Mouse (Mus musculus) heart, postnatal 36 days (tissue): Measurements from ENCODE around the gene Cd274. TPM values are rescaled to one million over a fixed set of nuclear protein-coding genes. Genes with fewer than 3 reads are reported as not detected.

Source experiments
- DNase-seq, 2 experiments: peaks; one replicate each; pipeline ENCODE4 v3.0.0; 2021 to 2022
- intact Hi-C: fragments of 180-260 bp; cut with DNase I; formaldehyde crosslinking; loops from one replicate; pipeline ENCODE4 v1.15.1; 2025
- total RNA-seq, 2 experiments: library from RNA; stranded (reverse); gene quantifications; 2 replicates each; pipeline ENCODE4 v1.2.3; 2021

Cd274 gene
- total RNA-seq, 2 experiments from 2014 or later: 2.3 to 3.3 TPM

DNA sequence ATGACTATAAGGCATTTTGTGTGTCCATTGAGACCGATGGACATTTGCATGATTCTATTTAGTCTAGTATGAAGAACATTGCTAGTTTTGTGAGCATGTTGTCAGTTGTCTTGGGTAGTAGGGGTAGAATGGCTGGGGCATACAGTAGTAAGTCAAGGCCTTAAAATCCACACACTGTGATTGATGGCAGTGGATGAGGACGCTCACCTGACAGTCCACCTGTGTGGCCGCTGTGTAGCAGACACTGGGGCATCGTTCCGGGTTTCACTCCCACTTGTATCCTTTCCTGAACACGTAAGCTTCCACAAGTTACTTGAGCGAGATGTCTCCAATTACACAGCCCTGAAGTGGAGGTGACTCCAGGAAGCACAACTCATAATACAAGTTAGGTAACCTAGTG lies 3.7 kb upstream of the Cd274 start:
- no peak for DNase-seq
- intact Hi-C loops: no loop called here

DNA sequence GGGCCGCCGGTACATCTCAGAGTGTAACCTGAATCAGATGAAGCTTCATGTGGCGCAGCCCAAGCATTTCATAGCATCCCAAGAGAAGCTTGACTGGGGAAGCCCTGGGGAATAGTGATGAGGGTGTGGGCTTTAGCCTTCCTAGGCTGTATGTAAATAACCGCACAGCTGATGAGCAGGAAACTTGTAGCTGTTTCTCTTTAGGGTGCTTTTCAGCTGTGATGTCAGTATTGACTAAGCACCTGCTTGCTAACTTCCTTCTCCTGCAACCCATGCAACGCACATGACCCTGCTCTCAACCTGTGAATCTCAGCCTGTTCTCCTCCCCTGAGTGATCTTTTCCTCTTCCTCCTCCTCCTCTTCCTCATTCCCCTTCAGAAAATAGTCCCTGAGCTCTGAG lies 3.2 kb upstream of the Cd274 start:
- intact Hi-C loops: no loop called here
- DNase-seq: no peak

DNA sequence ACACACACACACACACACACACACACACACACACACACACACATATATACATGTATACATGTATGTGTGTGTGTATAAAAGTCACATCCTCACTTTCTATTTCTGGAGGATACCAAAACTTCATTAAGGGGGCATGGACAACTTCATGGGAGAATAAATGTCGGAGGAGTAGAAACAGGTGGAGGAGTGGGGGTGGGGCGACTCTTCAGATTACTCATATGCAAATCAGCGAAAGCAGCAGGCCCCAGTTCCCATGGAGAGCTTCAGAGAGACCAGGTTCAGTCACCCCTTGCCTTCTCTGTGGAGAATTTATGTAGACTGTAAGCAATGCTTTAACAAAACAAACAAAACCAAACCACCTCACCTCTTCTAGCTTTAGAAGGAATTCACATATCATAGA lies 2.1 kb upstream of the Cd274 start:
- intact Hi-C loops: no loop called here
- no peak for DNase-seq

DNA sequence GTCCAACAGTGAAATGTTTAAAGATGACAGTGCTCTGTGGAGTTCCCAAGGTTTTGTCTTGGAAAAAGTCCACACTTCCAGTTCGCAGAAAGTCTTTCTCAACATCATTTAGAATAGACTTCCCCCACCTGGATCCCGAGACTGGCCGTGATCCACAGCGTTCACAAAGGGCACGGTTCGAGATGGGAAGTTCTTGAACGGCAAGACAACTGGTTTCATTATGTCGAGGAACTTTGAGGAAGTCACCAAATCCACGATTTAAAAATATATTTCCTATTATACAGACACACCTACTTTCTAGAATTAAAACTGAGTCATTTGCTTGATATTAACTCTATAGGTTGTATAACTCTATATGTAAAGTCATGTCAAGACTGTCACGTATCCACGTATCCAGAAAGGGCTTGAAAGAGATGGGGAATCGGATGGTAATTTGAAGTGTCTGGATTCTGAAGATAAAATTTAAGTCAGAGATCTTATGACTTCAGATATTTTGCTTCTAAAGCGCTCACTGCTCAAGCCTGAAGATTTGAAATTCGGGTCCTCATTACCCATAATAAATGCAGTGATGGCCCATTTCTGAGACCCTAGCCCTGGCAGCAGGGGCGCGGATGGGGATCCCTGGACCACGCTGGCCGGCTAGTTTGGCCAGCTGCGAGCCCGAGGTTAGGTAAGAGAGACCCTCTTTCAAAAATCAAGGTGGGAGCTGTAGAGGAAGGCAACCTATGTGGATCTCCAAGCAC lies 858 bp upstream of the Cd274 start:
- no peak for DNase-seq
- intact Hi-C loops: no loop called here

DNA sequence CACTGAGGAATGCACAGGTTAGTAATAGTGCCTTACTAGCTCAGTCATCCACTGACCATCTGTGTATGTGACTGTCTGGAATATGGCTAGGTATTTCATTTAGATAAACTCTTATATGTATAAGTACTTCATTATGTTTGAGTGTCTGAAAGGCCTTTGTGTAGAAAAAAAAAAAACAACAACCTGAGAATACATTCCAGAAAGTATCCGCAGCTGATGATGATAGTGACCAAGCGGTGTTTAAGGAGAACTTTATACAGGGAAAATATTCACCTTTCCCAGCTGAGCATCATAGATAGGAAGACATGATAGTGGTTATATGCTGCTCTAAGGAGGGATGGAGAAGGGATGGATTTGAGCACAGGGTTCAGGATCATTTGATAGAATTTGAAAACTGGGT lies 786 bp downstream of the Cd274 start:
- DNase-seq: no peak
- intact Hi-C loops: no loop called here

DNA sequence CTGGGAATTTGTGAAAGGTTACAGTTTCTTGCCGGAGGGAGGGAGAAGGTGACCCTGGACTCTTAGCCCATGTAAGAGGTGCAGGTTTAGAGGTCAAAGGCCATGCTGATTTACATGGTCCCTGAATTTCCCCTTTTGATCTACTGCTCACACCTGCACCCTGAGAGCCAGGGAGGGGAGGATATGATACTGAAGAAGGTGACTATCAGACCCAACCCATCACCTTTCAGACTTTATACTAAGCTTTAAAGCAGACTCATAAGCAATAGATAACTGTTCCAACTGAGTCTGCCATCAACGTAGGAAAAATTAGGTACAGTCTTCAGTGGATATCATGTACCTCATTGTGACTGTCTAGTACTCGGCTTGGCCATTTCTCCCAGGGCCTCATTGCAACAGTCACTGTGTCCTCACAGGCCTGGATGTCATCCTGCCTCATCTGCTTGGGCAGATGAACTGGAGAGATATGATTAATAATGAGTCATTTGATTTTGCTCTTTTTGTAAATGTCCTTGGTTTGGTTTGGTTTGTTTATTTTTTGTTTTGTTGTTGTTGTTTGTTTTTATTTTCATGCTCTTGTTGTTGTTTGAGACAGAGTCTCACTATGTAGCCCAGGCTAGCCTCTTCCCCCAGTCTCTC lies 1.5 kb downstream of the Cd274 start:
- DNase-seq: no peak
- intact Hi-C loops: no loop called here

- intact Hi-C loops: loop anchor here (5.0 kb wide), 1 partner anchor 47 kb away; no protein-coding TSS in a partner anchor
- DNase-seq: no peak
These were observed 2.9 kb downstream of the Cd274 start for GRCm38 (mm10) chr19:29370112-29370511.

- DNase-seq: no peak
- intact Hi-C loops: loop anchor here (5.0 kb wide), 1 partner anchor 47 kb away; no protein-coding TSS in a partner anchor
These were observed 3.5 kb downstream of the Cd274 start for GRCm38 (mm10) chr19:29370545-29371283.

DNA sequence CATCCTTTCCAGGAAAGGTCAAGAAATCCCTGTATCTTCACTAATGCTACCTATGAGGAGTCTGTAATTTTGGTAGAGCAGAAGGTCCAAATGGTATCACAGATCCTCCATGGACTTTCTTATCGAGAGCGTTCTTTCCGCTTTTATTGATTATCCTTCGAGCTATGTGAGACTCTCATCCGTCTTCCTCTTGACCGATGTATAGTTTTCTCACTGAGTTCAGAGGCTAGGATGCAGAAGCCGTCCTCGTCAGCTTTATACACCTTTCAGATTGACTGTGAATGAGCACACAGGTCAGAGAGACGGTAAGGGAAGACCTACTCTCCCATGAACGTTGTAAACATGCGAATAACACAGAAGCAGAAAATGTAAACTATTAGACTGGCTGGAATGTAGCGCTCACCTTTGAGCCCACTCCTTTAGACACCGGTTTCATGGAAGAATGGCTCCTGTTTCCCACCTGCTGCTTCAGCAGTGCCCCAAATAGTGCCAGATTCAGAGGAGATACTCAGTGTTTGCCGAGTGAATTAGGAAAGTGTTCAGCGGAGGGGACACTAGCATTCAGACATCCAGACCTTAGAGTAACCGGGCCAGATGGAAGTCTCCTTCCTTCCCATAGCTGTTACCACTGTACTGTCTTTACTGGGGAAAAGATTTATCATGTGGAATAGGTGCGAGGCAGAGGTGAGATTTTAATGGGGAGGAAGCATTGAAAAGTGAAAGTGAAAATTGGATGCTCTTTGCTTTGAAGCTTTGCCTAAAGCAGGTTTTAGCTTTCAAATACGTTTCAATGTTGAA lies 4.2 kb downstream of the Cd274 start:
- intact Hi-C loops: loop anchor here (5.0 kb wide), 1 partner anchor 46 kb away; no protein-coding TSS in a partner anchor
- DNase-seq: no peak

DNA sequence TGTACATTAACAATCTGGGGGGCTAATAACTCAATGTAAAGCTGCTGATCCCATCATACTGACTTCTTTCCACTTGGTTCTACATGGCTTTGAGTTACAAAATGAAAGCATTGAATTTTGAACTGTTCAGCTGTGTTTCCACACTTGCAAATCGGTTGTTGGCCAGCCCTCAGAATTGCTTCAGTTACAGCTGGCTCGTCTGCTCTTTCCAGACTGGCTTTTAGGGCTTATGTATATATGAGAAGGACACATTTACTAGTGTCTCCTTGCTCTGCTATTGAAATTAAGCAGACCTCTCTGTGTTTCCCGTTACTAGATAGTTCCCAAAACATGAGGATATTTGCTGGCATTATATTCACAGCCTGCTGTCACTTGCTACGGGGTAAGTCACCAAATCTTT lies 4.9 kb downstream of the Cd274 start:
- intact Hi-C loops: loop anchor here (5.0 kb wide), 1 partner anchor 45 kb away; no protein-coding TSS in a partner anchor

DNA sequence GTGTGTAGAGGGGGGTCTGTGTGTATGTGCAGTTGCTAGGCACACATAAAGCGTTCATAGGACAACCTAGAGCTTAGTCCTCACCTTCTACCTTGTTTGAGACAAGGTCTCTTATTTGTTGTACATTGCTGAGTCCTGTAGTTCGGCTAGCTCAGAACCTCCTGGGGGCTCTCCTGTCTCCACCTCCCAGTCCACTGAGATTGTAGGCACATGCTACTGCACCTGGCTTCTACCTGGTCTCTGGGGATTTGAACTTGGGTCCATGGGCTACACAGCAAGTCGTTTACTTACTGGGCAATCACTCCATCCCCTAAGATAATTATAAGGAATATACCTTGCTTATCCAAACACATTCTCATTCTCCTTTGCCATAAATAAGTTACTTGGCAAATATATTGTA lies 5.4 kb downstream of the Cd274 start:
- intact Hi-C loops: loop anchor here (5.0 kb wide), 1 partner anchor 45 kb away; no protein-coding TSS in a partner anchor

More for the DNA sequence above, 4.9 kb downstream of the Cd274 start:
- DNase-seq: peak in 1 of 2 experiments; percentile 28

DNA sequence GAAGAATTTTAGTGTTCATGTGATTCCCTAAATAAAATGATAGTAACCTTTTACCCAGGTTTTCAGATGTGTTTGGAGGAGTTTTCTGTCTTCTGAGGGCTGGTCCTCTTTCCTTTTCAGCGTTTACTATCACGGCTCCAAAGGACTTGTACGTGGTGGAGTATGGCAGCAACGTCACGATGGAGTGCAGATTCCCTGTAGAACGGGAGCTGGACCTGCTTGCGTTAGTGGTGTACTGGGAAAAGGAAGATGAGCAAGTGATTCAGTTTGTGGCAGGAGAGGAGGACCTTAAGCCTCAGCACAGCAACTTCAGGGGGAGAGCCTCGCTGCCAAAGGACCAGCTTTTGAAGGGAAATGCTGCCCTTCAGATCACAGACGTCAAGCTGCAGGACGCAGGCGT lies 6.2 kb downstream of the Cd274 start:
- intact Hi-C loops: loop anchor here (5.0 kb wide), 1 partner anchor 44 kb away; no protein-coding TSS in a partner anchor
- DNase-seq: no peak

More for the DNA sequence above, 5.4 kb downstream of the Cd274 start:
- no peak for DNase-seq

DNA sequence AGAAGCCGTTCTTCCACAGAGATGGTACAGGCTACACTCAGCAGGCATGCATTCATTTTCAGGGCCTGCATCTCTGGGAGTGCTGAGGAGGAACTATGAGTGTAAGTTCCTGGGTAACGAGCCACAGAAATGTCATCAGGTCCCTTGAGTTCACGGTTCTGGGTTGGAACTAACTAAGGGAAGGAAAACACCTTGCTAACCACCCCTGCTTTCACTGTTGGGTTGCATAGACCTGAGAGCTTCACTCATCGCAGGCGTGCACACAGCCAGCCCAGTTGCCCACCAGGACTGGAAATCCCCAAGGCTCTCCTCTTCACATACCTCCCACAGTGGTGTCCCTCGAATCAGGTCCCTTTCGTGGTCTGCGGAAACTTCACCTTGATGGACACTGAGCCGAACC lies 7.7 kb downstream of the Cd274 start:
- no peak for DNase-seq
- intact Hi-C loops: loop anchor here (5.0 kb wide), 1 partner anchor 42 kb away; no protein-coding TSS in a partner anchor

- no peak for DNase-seq
- intact Hi-C loops: no loop called here
These were observed 9.1 kb downstream of the Cd274 start for GRCm38 (mm10) chr19:29376382-29376781.

- intact Hi-C loops: no loop called here
- DNase-seq: no peak
These were observed 12.8 kb downstream of the Cd274 start for GRCm38 (mm10) chr19:29379839-29380603.

- intact Hi-C loops: no loop called here
- DNase-seq: no peak
These were observed 16.1 kb downstream of the Cd274 start for GRCm38 (mm10) chr19:29383368-29383767.

DNA sequence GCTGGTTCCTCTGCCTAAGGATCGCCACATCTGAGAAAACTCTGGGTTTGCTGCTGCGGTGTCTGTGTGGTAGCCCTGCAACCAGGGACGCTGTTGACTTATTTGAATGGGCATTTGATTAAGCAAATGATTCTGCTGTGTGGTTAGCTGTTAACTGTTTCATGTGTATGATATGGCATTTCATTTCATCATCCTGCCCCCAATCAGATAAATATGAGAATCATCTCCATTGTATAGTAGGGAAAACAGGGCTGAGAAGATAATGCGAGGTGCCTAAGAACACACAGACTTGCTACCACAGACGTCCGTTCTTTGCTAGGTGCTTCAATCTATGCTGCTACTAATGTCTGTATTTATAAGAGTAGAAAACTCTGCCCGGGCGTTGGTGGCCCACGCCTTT lies 17.2 kb downstream of the Cd274 start:
- intact Hi-C loops: no loop called here

DNA sequence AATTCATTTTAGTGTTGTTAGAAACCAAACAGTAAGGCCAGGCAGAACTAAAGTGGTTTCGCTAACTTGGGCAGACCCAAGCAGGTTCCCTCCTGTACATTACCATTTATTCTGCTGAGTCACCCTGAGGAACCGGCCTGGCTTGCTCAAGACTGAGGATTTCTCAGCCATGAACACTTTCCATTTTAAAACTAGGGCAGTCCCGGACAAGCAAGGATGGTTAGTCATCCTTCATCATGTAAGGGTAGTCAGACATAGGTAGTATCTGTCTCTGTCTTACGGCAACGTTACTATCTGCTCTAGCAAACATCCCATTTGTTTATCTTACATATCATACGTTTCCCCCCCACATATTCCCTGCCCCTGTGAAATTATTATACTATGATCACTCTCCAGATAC lies 17.7 kb downstream of the Cd274 start:
- intact Hi-C loops: no loop called here
- no peak for DNase-seq

More for the DNA sequence above, 17.2 kb downstream of the Cd274 start:
- DNase-seq: no peak

- intact Hi-C loops: no loop called here
- DNase-seq: no peak
These were observed 18.6 kb downstream of the Cd274 start for GRCm38 (mm10) chr19:29385822-29386221.

GRCm38 (mm10) chr19:29388818-29389217 lies 21.6 kb downstream of the Cd274 start:
- intact Hi-C loops: no loop called here
- no peak for DNase-seq
